Mouse (Mus musculus) c-Kit-positive CD71-positive TER-119-positive erythroid progenitor cells, embryonic 14.5 days (primary cell): Measurements from ENCODE around the gene Tmem82.
"Not testable (repeated sequence)": the region's sequence is repeated elsewhere in the genome, so short reads cannot be mapped to it uniquely, and the experiment has no call there.

Source experiments
- DNase-seq: peaks from one replicate; pipeline ENCODE4 v3.0.0-alpha.2; 2013; ENCODE audit warnings: low spot score

The Tmem82 gene

DNA sequence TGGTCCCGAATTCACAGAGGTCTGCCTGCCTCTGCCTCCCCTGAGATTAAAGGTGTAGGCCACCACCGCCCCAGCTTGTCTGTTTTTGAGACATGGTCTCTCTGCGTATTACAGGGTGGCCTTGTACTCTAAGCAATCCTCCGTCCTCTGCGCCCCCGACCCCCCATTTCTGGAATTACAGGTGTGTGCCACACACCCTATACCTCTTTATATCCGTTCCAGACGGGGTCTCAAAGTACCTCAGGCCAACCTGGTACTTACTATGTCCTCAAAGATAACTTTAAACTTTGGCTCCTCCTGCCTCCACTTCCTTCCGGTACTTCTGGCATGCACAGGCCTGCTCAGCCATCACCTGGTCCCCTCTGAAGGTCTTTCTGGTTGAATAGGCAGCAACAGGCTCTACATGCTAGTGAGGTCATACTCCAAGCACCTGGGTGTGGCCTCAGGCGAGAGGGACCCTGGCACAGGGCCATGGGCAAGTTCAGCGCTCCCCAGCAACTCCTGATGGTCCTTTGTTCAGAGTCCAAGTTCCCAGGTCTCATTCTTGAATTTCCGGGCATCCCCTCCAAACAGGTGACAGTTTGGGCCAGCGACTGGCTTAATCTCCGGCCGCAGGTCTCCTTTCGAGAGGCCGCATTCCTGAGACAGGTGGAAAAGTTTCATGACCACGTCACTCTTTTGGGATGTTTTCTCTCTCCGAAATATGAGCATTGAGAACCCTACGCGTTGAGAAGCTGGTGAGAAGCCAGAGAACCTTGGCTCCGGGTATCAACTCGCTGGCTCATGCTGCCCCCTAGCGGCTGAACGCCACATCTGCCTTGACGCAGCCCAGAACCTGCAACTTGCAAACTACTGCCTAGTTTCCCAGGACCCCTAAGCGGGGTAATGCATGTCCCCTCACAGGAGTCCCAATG, 43.4 kb downstream of the Tmem82 start:
- DNase-seq, result peak; percentile 59

DNA sequence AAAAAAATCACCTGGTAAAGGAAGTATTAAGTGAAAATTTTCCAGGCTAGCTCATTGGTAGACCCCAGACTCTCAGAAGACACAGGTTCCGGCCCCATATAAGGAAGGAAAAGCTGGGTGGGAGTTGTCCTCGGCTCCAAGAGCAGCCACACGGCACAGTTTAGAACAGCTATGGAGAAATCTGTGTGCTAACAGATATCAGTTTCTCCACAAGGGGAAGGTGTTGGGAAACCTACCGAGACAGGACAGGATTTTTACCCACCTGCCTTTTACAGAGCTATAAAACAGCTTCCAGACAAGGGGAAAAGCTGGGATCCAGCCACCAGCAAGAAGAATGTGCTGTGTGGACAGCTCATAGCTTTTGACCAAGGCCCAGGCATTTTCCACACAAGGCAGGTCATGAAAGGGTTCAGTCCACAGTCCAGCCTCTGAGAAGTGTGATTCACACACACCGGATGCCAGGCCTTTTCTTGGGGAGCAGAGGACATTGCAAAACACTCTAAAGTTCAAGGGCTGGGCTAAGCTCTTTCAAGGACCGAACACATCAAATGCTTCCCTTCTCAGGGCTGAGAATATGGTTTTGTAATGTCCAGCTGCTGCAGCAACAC, 45.0 kb downstream of the Tmem82 start:
- no peak for DNase-seq

DNA sequence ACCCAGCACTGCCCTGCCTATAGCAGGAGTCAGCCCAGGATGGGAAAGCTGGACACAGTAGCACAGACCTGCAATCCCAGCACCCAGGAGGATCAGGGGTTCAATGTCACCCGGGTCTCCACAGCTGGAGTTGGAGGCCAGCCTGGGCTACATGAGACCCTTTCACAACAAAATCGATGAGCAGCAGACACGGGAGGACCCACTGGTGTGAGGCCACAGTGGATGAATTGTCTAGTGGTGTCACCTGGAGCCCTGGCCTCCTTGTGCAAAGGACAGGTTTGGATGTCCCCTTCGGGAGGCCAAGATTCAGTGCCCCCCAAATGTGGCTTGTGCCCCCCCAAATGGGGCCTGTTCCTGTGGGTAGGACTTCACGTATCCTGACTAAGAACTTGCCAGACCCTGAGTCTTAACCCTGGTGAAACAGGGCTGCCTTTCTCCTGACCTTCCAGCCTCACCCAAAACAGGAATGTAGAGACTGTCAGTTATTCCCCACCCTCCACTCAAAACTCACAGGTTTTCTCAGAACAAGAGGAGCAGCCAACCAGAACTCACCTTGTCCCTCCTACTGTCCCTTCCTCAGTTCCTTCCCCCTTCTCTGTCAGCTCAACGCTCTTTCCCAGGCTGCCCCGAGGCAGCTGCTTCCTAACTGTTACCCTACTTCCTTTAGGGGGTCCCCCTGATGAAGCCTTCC, 45.6 kb downstream of the Tmem82 start:
- no peak for DNase-seq

DNA sequence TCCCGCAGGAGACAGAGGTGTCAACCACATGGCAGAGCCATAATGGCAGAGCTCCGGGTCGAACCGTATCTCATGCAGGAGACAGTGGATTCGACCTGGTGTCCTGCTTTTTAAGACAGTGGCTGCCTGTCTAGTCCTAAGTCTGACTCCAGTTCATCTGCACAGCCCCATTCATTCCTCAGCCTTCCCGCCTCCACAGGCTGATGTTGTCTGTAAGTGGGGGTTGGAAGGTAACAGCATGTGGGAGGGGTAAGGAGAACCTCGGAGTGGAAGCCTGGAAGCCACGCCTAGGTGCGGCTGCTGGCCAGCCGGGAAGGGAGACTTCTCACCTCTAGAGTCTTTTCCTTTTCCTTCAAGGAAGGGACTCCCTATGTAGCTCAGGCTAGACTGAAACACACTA, 46.5 kb downstream of the Tmem82 start:
- no peak for DNase-seq

DNA sequence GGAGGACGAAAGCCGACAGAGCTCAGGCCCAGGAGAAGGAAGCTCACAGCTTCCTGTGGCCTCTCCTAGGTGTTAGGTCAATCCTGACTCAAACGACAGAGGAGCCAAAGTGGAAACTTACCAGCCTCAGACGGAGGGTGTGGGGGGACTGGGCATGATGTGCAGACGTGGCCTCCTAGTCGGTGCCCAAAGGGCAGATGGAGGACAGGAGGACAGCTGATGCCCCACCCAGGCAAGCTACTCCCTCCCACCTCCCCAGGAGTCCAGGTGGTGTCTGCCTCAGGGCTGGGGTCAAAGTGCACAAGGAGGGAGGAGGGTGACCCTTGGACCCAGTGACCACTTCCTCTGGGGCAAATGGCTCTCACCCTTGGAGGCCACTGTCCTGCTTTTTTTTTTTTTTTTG, 47.1 kb downstream of the Tmem82 start:
- no peak for DNase-seq

DNA sequence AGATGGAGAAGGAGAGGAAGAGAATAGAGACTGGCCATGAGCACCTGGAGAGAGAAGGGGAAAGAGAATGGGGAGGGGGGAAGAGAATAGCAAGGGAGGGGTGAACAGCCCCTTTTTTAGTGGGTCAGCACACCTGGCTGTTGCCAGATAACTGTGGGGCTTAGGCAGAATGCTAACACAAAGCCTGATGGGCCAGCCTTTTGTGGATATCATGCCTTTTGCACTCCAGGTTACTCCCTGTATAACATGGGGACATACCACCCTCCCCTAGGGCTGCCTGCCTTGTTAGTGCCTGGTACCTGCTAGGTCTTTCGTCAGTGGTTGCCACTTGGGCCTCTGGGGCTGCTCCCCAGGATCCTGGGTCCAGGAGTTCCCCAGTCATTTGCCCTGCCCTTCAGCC, 47.6 kb downstream of the Tmem82 start:
- DNase-seq, result no peak

DNA sequence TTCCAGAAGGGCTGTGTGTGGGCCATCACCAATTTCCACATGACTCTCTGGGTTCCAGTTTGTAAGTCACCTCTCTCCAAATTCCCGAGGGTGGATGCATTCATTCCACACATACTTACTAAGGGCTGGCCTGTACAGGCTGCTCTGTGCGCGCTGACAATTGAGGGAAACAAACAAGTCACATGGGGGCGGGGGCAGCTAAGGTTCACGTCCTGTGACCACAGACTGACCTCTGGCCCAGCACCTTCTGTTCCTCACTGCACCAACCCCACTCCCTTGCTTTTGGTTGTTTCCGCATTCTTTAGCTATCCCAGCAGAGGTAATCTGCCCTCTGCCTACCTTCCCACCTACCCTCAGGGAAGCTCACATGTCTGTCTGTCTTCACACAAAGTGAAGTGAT, 48.4 kb downstream of the Tmem82 start:
- no peak for DNase-seq

DNA sequence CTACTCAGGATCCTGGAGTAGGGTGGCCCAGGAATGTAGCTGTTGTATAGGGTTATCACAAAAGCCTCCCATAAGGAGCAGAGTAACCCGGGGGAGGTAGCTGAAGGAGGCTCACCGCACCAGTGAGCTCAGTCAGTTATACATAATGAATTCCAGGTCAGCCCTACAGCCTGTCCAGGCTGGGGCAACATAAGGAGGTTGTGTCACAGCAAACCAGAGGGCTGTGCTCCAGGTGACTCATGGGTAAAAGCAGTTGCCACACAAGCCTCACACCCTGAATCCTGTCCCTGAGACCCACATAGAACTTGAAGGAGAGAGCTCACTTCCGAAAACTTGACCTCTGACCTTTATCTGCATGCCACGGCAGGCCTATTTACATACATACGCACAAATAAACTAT, 49.5 kb downstream of the Tmem82 start:
- no peak for DNase-seq

DNA sequence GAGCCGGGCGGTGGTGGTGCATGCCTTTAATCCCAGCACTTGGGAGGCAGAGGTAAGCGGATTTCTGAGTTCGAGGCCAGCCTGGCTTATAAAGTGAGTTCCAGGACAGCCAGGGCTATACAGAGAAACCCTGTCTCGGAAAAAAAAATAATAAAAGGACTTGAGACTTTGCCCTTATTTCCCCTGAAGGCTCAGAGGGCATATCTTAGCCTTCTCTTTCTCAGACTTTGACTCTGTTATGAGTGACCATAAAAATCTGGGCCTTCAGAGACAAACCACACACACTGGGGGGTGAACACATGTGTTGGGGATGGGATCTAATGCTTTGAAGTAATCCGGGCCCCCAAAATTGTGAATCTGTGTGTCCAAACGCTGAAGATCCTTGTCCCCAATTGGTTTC, 51.3 kb downstream of the Tmem82 start:
- DNase-seq, result not testable (repeated sequence)

DNA sequence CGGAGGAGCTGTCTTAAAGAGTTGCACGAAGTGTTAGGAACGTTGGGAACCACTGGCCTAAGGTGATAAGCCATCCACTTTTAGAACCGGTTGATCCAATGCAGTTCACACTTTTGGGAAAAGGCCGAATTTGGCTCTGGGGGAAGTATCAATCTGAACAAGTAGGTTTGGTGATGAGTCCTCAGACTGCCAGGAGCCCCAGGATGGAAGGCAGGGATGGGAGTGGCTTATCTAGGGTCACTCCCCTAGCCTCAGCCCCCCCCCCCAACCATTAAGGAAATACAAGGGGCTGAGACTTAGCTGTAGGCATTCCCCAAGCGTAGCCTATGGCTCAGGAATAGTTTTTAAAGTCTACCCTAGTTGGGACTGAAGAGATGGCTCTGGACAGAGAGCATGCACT, 52.2 kb downstream of the Tmem82 start:
- no peak for DNase-seq

DNA sequence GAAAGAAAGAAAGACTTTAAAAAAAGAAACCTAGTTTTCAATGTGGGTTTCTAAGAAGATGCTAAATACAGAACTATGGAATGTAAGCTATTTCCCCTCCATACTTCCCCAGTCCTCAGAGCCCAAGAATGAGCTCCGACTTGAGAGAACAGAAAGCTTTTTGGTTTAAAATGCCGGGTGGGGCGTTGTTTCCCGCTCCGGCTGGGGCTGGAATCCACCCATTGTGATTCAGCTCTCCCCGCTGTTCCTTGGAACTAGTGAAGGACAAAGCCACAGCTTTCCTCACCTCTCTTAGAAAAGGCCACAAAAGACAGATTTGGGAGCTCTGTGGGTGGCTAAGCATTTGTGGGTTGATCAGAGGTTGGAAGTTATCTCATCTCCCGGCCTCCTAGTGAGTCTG, 53.1 kb downstream of the Tmem82 start:
- DNase-seq, result no peak

DNA sequence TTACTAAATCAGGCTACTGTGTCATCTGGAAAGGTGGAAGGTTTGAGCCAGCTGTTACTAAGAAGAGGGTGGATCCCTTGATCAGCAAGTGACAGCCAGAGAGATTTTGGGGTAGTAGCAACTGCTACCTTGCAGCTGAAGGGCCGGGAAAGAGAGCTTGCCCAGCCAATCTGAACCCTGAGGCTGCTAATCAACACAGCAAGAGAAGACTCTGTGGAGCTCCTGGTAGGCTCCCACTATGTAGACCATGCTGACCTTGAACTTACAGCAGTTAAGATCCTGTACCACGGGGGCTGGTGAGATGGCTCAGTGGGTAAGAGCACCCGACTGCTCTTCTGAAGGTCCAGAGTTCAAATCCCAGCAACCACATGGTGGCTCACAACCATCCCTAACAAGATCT, 53.8 kb downstream of the Tmem82 start:
- no peak for DNase-seq

DNA sequence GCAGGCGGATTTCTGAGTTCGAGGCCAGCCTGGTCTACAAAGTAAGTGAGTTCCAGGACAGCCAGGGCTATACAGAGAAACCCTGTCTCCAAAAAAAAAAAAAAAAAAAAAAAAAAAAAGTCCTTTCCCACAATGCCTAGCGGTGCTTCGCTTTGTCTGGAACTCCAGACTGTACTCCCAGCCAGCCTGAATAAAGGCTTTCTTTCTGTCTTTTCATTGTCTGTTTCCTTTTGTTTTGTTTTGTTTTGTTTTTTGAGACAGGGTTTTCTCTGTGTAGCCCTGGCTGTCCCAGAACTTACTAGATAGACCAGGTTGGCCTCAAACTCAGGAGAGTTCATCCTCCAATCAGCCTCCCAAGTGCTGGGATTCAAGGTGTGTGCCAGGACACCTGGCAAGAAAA, 54.2 kb downstream of the Tmem82 start:
- no peak for DNase-seq
